Mouse (Mus musculus): ENCODE data around the gene Jmjd1c.
A peak's percentile ranks its signal among the peaks of the same experiment; 100 is the strongest.

The Jmjd1c gene

DNA sequence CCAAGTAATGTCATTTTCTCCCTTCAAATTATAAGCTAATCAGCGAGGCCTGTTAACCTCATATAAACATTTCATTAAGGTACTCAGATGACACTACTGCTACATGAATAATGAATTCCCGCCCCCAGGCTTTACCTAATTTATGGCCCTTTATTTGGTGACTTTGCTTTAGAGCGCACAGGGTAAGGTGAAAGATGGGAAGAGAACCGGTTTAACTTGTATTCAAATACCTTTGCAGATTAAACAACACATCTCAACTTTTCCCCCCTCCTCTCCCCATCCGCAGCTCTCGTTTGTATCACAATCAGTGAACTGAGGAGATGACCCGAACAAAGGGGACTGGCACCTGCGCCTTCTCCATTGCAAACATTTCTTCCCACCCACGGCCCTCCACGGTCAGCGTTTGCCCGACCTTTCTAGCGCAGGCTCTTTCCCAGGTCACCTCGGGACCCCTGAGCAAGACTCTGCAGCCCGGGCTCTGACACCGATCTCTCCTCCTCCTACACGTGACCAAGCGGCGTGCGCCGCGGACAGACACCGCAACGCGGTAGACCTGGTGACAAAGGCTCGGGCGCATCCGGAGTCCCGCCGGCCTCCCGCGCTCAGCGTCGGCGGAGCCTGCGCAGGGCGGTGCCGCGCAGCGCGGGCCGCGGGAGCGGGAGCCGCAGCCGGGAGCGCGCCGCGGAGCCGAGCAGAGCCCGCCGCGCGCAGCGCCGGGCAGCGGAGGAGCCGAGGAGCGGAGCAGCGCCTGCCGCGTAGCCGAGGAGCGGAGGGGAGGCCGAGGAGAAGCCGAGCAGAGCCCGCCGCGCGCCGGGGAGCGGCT lies at the start of gene Jmjd1c:
Jmjd1c (plus strand) TSS at position 328 of the 823 bp plus-strand sequence.
- DNase-seq, result peak; percentile 79

GRCm38 (mm10) chr10:67047712-67048645 lies 47.9 kb upstream of the Jmjd1c start:
- no peak for DNase-seq

- no peak for DNase-seq
These were observed 46.9 kb upstream of the Jmjd1c start for GRCm38 (mm10) chr10:67048871-67049615.

GRCm38 (mm10) chr10:67049621-67050020 lies 46.3 kb upstream of the Jmjd1c start:
- DNase-seq, result no peak

DNA sequence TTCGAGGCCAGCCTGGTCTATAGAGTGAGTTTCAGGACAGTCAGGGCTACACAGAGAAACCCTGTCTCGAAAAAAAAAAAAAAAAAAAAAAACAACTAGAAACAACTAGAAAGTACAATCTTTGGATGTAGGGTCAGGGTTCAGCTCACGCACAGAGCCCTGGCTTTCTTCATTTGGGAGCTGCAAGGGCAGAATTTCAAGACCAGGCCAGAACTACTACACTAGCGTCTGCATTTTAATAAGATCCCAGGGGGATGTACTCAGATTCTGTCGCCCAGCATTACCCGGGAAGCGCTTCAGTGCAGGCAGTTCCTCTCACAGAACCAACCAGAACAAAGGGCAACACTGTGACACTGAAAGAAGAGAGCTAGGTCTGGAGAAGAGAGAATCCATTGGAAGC lies 45.2 kb upstream of the Jmjd1c start:
- no peak for DNase-seq

DNA sequence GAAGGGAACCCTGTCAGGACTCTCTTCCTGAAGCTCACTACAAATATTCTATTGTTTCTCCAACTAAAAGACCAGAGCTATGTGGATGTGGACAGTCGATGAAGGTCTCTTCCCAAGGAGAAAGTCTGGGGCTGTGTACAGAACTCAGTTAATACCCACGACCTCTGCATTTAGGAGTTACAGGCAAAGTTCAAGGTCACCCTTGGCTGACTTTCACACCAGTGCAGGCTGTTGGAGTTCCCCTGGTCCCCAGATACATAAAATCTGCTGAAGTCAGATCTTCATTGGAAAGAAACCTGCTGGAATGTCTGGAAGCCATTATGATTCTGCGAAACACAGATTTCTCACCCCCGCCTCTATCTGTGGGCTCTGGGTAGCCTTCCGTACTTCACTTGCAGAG lies 44.5 kb upstream of the Jmjd1c start:
- no peak for DNase-seq

DNA sequence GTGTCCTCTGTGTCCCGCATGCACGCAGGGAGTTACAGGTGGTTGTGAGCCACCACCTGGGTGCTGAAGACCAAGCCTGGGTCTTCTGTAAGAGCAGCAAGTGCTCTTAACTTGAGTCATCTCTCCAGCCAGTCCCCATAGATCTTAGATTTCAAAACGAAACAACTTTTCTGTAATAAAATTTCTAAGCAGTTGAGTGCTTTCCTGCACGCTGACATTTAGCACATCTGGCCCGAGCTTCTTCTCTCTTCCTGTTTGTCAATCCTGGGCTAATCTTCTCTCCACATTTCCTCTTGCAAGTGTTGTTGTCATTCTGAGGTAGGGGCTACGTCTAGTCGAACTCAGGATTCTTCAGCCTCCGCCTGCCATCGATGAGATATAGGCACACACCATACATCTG lies 43.5 kb upstream of the Jmjd1c start:
- no peak for DNase-seq

DNA sequence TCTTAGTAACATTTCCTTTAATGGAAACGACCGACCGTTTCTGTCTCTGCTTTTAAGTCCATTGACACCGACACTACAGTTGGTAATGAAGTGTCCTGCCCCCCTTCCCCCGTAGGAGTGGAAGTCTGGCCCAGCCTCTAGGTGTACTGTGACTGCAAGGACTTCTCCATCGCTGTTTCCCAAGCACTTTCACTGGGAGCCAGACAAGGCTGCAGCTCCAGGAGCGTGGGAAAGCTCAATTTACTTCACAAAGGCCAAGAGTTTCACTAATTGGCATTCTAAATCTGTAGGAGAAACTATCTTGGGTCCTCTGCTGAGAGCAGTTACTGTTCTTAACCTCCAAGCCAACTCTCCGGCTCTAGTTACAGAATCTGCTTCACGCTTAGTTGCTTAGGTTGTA lies 42.5 kb upstream of the Jmjd1c start:
- DNase-seq, result no peak

DNA sequence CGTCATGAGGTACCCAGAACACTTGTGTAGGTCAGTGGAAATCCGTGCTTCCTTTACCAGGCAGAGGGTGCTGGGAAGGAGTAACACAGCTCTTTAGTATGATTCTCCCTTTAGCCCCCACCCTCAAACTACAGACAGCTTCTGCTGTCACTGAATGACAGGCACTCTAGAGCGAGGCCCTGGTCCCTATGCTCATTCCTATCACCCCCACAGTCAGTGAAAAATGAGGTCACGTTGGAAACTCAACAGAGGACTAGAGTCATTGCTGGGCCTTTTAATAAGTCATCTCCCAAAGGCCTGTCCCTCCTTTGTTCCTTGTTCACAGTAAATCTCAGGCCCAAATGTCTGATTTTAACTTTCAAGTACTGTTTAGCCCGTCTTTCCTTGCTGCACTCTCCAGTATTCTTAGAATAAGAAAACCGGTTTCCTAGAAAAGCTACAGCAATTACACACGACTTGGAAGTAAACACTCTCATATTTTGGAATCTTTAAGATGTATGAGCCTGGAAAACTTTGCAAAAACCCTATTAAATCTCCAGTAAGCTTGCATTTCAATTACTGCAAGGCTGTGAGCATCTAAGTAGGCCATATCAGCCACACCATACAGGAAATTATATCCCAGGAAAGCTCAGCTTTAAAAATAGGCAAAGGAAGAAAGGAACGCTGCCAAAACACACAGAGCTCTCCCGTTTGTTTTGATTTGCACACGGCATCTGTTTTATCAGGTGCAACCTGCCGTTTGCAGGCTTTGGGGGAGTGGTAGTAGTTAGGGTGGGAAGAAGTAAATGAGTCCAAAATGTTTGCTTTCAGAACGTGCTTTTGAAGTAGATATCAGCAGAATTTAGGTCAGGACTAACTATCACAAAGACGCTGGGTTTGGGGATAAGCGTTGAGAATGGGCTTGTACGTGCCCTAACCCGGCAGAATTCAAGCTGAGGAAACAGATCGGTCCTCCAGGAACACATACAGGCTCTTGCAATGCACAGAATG lies 39.8 kb upstream of the Jmjd1c start:
- peak; percentile 30 for DNase-seq

GRCm38 (mm10) chr10:67057208-67057607 lies 38.7 kb upstream of the Jmjd1c start:
- DNase-seq, result no peak

- DNase-seq, result no peak
These were observed 38.2 kb upstream of the Jmjd1c start for GRCm38 (mm10) chr10:67057696-67058095.

GRCm38 (mm10) chr10:67058297-67058696 lies 37.6 kb upstream of the Jmjd1c start:
- peak; percentile 75 for DNase-seq

DNA sequence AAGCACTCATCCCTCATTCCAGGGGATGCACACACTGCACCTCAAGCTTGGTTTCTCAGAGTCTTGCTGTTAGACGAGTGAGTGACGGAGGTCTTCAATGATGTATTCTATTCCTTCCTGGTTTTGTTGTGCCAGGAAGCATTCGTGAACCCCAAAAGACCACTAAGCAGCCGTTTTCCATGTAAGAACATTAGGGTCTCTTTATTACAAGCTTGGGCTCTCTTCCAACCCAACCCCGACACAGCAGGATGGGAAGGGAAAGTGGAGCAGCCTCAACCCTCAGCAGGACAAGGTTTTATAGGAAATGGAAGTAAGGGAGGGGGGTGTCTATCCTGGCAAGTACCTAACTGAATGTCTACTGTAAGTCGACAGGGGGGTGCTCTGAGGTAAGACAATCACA lies 37.2 kb upstream of the Jmjd1c start:
- DNase-seq, result no peak

GRCm38 (mm10) chr10:67061367-67061801 lies 34.5 kb upstream of the Jmjd1c start:
- DNase-seq, result peak; percentile 56

GRCm38 (mm10) chr10:67061823-67062222 lies 34.1 kb upstream of the Jmjd1c start:
- peak; percentile 36 for DNase-seq

GRCm38 (mm10) chr10:67065277-67065887 lies 30.5 kb upstream of the Jmjd1c start:
- DNase-seq, result no peak

DNA sequence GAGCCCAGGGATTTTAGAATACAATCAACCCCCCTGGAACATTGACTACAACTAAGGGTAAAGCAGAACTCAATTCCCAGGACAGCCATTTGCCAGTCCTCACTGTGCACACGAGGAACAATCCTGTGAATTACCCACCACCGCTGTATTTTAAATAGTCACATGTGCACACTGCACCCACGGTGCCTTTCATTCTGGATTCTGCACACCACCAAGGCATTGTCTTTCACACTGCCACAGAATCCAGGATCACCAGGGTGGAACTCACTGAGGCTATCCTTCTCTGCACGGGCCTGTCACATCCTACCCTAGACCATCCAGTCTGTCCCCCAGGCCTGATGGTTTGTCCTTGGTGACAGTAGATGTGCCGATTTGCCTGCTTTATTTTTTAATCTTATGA lies 30.0 kb upstream of the Jmjd1c start:
- DNase-seq, result no peak

DNA sequence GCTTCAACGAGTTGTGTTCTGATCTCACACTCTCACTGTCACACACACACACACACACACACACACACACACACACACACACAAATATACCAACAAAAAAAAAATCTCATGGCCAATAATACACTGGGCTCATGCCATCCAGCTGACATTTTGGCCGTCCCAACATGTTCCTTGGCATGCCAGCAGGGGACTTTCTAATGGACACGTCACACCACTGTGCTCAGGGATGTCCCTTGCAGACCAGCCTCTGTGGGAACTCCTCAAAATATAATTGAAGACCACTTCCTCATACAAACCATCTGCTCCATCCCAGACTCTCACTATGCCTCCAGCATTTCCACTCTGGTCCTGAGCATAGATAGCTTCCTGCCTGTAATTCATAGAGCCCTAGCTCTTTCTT lies 29.5 kb upstream of the Jmjd1c start:
- no peak for DNase-seq

DNA sequence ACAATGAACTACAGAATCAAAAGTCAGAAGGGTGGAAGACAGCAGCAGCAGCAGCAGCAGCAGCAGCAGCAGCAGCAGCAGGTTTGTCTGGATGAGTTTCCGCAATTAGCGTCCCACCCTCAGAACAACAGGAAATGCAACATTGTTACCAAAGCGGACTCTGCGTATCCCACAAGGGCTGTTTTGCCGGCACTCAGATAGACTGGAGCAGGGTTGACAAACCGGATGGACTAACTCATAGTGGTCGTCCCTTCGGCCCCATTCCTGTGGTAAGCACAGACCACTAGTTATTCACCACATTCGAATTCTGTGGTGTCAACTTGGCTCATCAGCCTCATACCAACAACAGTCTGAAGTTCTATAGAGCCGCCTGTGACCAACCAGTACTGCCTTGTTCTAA lies 26.9 kb upstream of the Jmjd1c start:
- peak; percentile 32 for DNase-seq

DNA sequence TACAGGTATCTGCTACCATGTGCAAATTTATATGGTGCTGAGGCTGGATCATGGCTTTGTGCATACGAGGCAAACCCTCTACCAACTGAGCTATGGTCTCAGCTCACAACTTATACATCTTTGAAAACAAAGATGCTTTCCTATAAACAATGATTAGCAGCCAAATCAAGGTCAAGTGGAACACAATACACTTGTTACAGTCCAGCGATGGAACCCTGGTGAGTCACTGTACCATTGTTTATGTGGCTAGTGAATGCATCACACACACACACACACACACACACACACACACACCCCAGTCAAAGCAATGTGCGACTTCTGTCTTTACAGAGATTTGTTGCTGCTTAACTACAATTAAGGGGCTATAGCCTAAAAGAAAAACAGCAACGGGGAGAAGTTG lies 24.5 kb upstream of the Jmjd1c start:
- peak; percentile 44 for DNase-seq

- peak; percentile 29 for DNase-seq
These were observed 24.0 kb upstream of the Jmjd1c start for GRCm38 (mm10) chr10:67071884-67072283.
